In the genomic region with DNA sequence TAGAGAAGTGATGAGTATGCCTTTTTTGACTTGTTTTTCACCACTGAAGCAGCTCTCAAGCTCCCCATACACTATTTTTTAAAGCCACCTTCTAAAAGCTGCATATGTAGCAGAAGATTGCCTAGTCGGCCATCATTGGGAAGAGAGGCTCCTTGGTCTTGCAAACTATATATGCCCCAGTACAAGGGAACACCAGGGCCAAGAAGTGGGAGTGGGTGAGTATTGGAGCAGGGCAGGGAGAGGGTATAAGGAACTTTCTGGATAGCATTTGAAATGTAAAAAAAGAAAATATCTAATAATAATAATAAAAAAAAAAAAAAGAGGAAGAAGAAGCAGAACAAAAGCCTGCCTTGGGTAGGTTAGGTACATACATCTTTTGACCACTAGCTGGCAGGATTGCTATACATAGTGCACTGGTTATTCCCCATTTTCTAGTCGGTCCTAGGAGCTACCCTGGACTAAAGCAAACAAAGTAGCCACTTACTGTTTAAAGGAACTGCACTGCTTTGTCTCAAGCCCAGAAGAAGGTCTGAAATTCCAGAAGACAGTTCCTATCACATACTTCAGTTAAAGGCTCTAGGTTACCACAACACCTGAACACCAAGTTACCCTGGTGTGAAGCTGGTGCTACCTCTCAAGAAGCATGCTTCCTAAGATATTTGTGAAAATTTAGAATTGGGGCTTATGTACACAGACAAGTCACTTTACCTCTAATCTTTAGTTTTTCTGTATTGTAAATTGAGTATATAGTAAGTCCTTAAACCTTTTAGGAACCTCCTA, we compare ENCODE assay signal across 7 mouse cellular contexts.
A peak's percentile ranks its signal among the peaks of the same experiment; 100 is the strongest.
DNase-seq lines count a peak whose midpoint lies in the region; ATAC-seq and TF ChIP-seq lines count a peak whose summit lies in the region.

No protein-coding gene starts in this region.

- H3K9ac ChIP-seq in midbrain, embryonic 15.5 days = no peak overlapping the region
- no peak overlapping the region for H3K9ac ChIP-seq in liver, postnatal 0 days (replicated peaks)
- H3K9ac ChIP-seq in stomach, embryonic 16.5 days (ENCODE audit: low read length) = no peak overlapping the region

- H3K27me3 ChIP-seq in midbrain, embryonic 10.5 days (ENCODE audit: low read depth, poor library complexity, severe bottlenecking) = no peaks in the 10 kb centered on the region
- no peaks in the 10 kb centered on the region for H3K27me3 ChIP-seq in midbrain, embryonic 15.5 days (replicated peaks)
- no peaks in the 10 kb centered on the region for H3K27me3 ChIP-seq in liver, postnatal 0 days (ENCODE audit: insufficient read depth, low read length)
- no peaks in the 10 kb centered on the region for H3K27me3 ChIP-seq in stomach, embryonic 16.5 days (ENCODE audit: control insufficient read depth, insufficient read depth, low read length)

- H3K4me3 ChIP-seq in midbrain, embryonic 10.5 days = no peak overlapping the region
- H3K4me3 ChIP-seq in midbrain, embryonic 15.5 days = no peak overlapping the region
- H3K4me3 ChIP-seq in liver, postnatal 0 days (ENCODE audit: low read depth, low read length) = no peak overlapping the region
- no peak overlapping the region for H3K4me3 ChIP-seq in stomach, embryonic 16.5 days (replicated peaks; ENCODE audit: low read length)

- no peak overlapping the region for H3K4me2 ChIP-seq in midbrain, embryonic 15.5 days
- H3K4me2 ChIP-seq in liver, postnatal 0 days (ENCODE audit: low read depth, low read length) = no peak overlapping the region
- no peak overlapping the region for H3K4me2 ChIP-seq in stomach, embryonic 16.5 days (ENCODE audit: low read depth, low read length)

- peak; percentile 57 for TF ChIP-seq CTCF in liver, postnatal 0 days (IDR thresholded peaks at IDR 0.05; ENCODE audit: low read depth)

- WGBS in midbrain, embryonic 10.5 days = 38% methylated on average over 2 of the region's 2 CpGs
- 31% methylated on average over 2 of the region's 2 CpGs for WGBS in midbrain, embryonic 15.5 days
- 21% methylated on average over 2 of the region's 2 CpGs for WGBS in liver, postnatal 0 days (ENCODE audit: insufficient replicate concordance)
- WGBS in stomach, embryonic 16.5 days = 28% methylated on average over 2 of the region's 2 CpGs

- no peak for ATAC-seq in midbrain, embryonic 15.5 days (replicated peaks)
- 0 out of 2 replicates have a peak, but pooled peaks have one; percentile 33 for ATAC-seq in liver, postnatal 0 days
- peak; percentile 68; the same call in 1 of the 2 replicates for ATAC-seq in stomach, embryonic 16.5 days (ENCODE audit: insufficient read depth, low FRiP score)
- no peak for ATAC-seq in erythroid progenitor cell, adult 5-6 weeks (replicated peaks; ENCODE audit: low FRiP score, poor library complexity, severe bottlenecking)

- H3K9me3 ChIP-seq in midbrain, embryonic 10.5 days (replicated peaks) = no peaks in the 10 kb centered on the region
- no peaks in the 10 kb centered on the region; the same call in 1 of the 2 replicates for H3K9me3 ChIP-seq in midbrain, embryonic 15.5 days
- H3K9me3 ChIP-seq in liver, postnatal 0 days (ENCODE audit: low read length) = no peaks in the 10 kb centered on the region
- H3K9me3 ChIP-seq in stomach, embryonic 16.5 days (replicated peaks; ENCODE audit: control insufficient read depth, low read length) = no peaks in the 10 kb centered on the region

- H3K27ac ChIP-seq in midbrain, embryonic 10.5 days (replicated peaks) = no peak overlapping the region; the same call in 1 of the 2 replicates
- no peak overlapping the region for H3K27ac ChIP-seq in midbrain, embryonic 15.5 days
- no peak overlapping the region for H3K27ac ChIP-seq in liver, postnatal 0 days (ENCODE audit: low read depth)
- H3K27ac ChIP-seq in stomach, embryonic 16.5 days (ENCODE audit: low read length) = no peak overlapping the region

- no peaks in the 10 kb centered on the region for H3K36me3 ChIP-seq in midbrain, embryonic 10.5 days
- no peaks in the 10 kb centered on the region for H3K36me3 ChIP-seq in midbrain, embryonic 15.5 days (replicated peaks)
- no peaks in the 10 kb centered on the region for H3K36me3 ChIP-seq in liver, postnatal 0 days (replicated peaks; ENCODE audit: insufficient read depth, low read length)
- H3K36me3 ChIP-seq in stomach, embryonic 16.5 days (ENCODE audit: control insufficient read depth, insufficient read depth, low read length) = no peaks in the 10 kb centered on the region

- TF ChIP-seq EP300 in liver, postnatal 0 days (IDR thresholded peaks at IDR 0.05; ENCODE audit: low read depth) = no peak

- no peaks in the 10 kb centered on the region for H3K4me1 ChIP-seq in midbrain, embryonic 10.5 days
- H3K4me1 ChIP-seq in midbrain, embryonic 15.5 days = no peaks in the 10 kb centered on the region
- no peaks in the 10 kb centered on the region for H3K4me1 ChIP-seq in liver, postnatal 0 days (ENCODE audit: insufficient read depth)
- no peaks in the 10 kb centered on the region for H3K4me1 ChIP-seq in stomach, embryonic 16.5 days (ENCODE audit: control insufficient read depth, insufficient read depth, low read length)

- peak; percentile 13 for DNase-seq in midbrain, embryonic 10.5 days (ENCODE audit: low spot score)
- DNase-seq in ZHBTc4 (ENCODE audit: low read depth, low spot score) = peak; percentile 18
- DNase-seq in heart, postnatal 4 days = peak; percentile 22
- no peak for DNase-seq in liver, postnatal 0 days

Comparison
In these comparisons a context has a peak if more than half of its experiments do, and no peak if none do; other contexts are left out.
1. ATAC-seq: peak in liver, postnatal 0 days (single experiment) and stomach, embryonic 16.5 days (single experiment); none in midbrain, embryonic 15.5 days (single experiment) and erythroid progenitor cell, adult 5-6 weeks (single experiment).